Mouse (Mus musculus): ENCODE results near the gene Cnot4. TPM values are rescaled to one million over a fixed set of nuclear protein-coding genes. Genes with fewer than 3 reads are reported as not detected.

The Cnot4 gene
- total RNA-seq, 2 experiments from 2014 or later, result 26.0 to 28.7 TPM

DNA sequence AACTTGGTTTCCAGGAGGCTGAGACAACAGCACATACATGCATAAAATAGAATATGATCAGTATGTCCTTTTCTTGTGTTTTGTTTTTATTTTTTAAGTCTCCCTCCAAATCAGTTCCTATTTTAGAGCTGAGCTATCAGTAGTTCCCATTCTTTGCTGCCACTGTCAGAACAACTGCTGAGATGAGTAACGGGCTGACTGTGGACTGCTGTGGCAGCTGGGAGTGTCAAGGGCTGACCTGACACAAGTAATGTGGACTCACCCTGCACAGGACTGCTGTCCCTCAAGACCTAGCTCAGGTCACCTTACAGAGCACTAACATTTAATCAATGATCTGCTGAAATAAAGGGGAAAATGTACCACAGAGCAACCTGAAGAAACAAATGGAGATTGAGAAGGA, 90.4 kb downstream of the Cnot4 start:
- DNase-seq (ENCODE audit: low spot score in 2 of 2), result no peak

DNA sequence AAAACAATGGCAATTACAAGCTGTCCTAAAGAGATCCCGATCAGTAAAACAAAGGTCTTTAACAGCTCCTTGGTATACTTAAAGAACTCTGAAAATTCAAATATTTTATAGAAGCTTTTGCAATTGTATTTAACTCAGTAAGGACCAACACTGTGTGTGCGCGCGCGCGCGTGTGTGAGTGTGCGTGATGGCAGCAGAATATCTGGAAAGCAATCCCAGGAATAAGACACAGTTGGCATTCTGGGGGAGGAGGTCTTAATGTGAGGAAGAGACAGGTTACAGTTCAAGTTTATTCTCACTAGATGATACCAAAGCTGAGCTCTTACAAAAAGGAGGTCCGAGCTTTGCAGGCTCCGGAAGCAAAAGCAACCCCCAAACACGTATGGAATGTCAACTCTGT, 100.2 kb downstream of the Cnot4 start:
- DNase-seq (ENCODE audit: low spot score in 2 of 2), result no peak

GRCm38 (mm10) chr6:35032704-35033103, 100.8 kb downstream of the Cnot4 start:
- DNase-seq (ENCODE audit: low spot score in 2 of 2), result no peak

GRCm38 (mm10) chr6:35030811-35031210, 102.7 kb downstream of the Cnot4 start:
- DNase-seq (ENCODE audit: low spot score in 2 of 2), result no peak

DNA sequence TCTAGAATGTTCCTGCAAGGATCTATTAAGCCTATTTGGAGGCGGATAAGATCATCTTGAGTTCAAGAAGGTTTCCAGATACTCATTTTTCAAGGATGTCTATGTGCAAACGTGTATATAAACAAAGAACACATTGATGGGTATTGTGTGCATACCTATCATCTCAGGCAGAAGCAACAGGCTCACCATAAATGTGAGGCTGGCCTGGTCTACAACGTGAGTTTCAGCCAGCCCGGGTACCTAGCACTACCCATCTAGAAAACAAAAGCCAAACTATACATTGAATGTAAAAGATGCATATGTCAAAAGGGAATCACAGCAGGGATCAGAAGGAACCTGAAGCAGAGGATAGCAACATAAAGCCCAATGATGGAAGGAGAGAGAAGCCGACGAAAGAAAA, 103.3 kb downstream of the Cnot4 start:
- DNase-seq (ENCODE audit: low spot score in 2 of 2), result no peak

- no peak for DNase-seq (ENCODE audit: low spot score in 2 of 2)
Observed at GRCm38 (mm10) chr6:35028023-35028422, 105.5 kb downstream of the Cnot4 start.

DNA sequence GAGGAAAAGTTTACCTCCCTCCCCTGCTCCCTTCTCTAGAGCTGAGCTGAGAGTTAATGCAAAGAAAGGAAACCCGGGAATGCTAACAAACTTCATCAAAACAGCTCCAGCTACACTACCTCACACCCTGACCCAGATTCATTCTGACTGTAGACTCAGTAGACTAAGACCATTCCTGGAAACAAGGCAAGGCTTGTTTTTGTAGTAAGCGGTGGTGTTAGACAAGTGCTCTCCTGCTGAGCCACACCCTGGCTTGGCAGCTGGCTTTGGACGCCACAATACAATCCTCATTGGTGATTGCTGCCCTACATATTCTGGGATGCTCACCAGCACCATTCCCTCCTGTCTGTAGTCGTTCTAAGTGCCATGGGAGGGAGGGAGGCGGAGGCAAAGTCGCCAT, 106.3 kb downstream of the Cnot4 start:
- DNase-seq (ENCODE audit: low spot score in 2 of 2), result no peak

GRCm38 (mm10) chr6:35016624-35017023, 116.9 kb downstream of the Cnot4 start:
- DNase-seq (ENCODE audit: low spot score in 2 of 2), result no peak

GRCm38 (mm10) chr6:35011953-35012352, 121.6 kb downstream of the Cnot4 start:
- no peak for DNase-seq (ENCODE audit: low spot score in 2 of 2)

DNA sequence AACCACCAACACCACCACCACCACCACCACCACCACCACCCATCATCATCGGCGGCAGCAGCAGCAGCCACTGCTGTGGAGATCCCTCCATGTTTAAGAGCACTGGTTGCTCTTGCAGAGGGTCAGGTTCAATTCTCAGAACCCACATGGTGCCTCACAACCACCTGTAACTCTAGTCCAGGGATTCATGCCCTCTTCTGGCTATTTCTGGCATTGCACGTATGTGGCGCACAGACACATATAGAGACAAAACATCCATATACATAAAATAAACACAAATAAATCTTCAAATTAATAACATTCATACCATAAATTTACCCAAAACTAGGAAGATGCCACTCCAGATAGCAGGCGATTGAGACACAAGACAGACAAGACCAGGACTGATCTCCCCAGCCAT, 122.8 kb downstream of the Cnot4 start:
- DNase-seq (ENCODE audit: low spot score in 2 of 2), result no peak

- no peak for DNase-seq (ENCODE audit: low spot score in 2 of 2)
Observed at GRCm38 (mm10) chr6:35002261-35002669, 131.3 kb downstream of the Cnot4 start.

GRCm38 (mm10) chr6:34999101-34999500, 134.4 kb downstream of the Cnot4 start:
- DNase-seq (ENCODE audit: low spot score in 2 of 2), result no peak

GRCm38 (mm10) chr6:34996496-34996895, 137.0 kb downstream of the Cnot4 start:
- DNase-seq (ENCODE audit: low spot score in 2 of 2), result no peak

GRCm38 (mm10) chr6:34995265-34995681, 138.3 kb downstream of the Cnot4 start:
- DNase-seq (ENCODE audit: low spot score in 2 of 2), result peak; percentile 76 to 84

DNA sequence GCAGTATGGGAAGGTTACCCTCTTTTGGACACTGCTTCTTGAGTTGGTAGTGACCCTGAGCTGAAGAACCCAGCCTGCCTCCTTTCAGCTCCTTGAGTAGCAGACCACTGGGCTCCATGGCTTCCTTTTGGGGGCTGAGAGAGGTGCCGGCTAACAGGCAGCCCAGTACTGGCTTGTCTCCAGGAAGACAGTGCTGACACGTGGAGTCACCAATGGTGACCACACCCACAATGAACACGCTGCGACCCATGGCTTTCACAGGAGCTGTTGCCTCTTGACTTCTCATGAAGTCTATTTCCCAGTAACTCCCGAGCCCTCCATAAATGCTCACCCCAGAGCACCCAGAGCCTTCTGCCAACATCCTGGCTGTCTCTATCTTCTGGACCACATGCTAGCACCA, 138.8 kb downstream of the Cnot4 start:
- DNase-seq (ENCODE audit: low spot score in 2 of 2), result no peak

GRCm38 (mm10) chr6:34989263-34989662, 144.3 kb downstream of the Cnot4 start:
- DNase-seq (ENCODE audit: low spot score in 2 of 2), result no peak

- no peak for DNase-seq (ENCODE audit: low spot score in 2 of 2)
Observed at GRCm38 (mm10) chr6:34988081-34988761, 145.3 kb downstream of the Cnot4 start, which contains the start of gene Slc23a4. TSS of gene Slc23a4 (minus strand) at chr6:34988404.

- DNase-seq (ENCODE audit: low spot score in 2 of 2), result no peak
Observed at GRCm38 (mm10) chr6:34987085-34987645, 146.4 kb downstream of the Cnot4 start.

DNA sequence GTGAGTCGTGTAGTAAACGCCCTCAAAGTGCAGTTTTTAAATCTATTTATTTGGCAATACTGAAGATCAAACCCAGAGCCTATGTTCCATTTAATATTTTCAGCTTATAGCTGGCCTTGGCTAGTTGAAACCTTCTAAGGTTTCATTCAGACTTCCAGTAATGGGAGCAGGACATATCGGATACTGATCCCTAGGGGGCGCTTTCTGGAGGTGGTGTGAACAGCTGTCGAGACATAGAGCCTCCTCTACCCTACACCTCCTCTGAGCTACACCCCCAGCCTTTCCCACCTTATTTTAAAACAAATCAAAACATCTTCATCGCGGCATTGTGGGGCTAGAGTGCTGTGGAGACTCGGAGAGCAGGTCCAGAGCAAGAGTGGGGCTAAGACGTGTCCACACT, 152.9 kb downstream of the Cnot4 start:
- DNase-seq (ENCODE audit: low spot score in 2 of 2), result no peak

- DNase-seq (ENCODE audit: low spot score in 2 of 2), result no peak
Observed at GRCm38 (mm10) chr6:34979291-34979690, 154.2 kb downstream of the Cnot4 start.
